In genomic region chr19:47455001-47455755, GRCm38 (mm10) we compare ENCODE assay signal across 9 mouse cellular contexts. TPM values are rescaled to one million over a fixed set of nuclear protein-coding genes. Genes with fewer than 3 reads are reported as not detected.
A peak's percentile ranks its signal among the peaks of the same experiment; 100 is the strongest.
DNase-seq lines count a peak whose midpoint lies in the region; ATAC-seq and TF ChIP-seq lines count a peak whose summit lies in the region.
"Had no signal": no experiment of that assay in that cellular context is flagged by ENCODE, and none has a peak within 500 bp of the region (broad histone marks: within the 10 kb centered on the region; RNA-seq: fewer than 3 reads in every experiment).

No protein-coding gene starts in this region.

- no peaks in the 10 kb centered on the region for H3K79me2 ChIP-seq in CH12.LX (replicated peaks; ENCODE audit: control insufficient read depth, extremely low read depth, insufficient read depth, poor library complexity, severe bottlenecking)

- 74% methylated on average over 15 of the region's 15 CpGs for WGBS in lung, embryonic 16.5 days
- WGBS in midbrain, embryonic 14.5 days = 88% methylated on average over 15 of the region's 15 CpGs
- WGBS in midbrain, embryonic 16.5 days = 88% methylated on average over 15 of the region's 15 CpGs
- 89% methylated on average over 15 of the region's 15 CpGs for WGBS in hindbrain, postnatal 0 days

- peaks cover 33 to 81% of the 10 kb centered on the region in 2 experiments for H3K4me1 ChIP-seq in CH12.LX (ENCODE audit: control insufficient read depth in 1 of 2, insufficient read depth in 2 of 2)
- peaks cover 50% of the 10 kb centered on the region for H3K4me1 ChIP-seq in lung, embryonic 16.5 days (replicated peaks; ENCODE audit: control insufficient read depth, insufficient read depth, low read length)
- 0 out of 2 replicates have a peak, but pooled peaks cover 4% of the 10 kb centered on the region for H3K4me1 ChIP-seq in midbrain, embryonic 14.5 days (ENCODE audit: control insufficient read depth, insufficient read depth, low read length)
- H3K4me1 ChIP-seq in midbrain, embryonic 16.5 days (ENCODE audit: control insufficient read depth, insufficient read depth, low read length) = peaks cover 9% of the 10 kb centered on the region
- H3K4me1 ChIP-seq in hindbrain, postnatal 0 days (ENCODE audit: insufficient read depth, low read length) = peaks cover 17% of the 10 kb centered on the region; the same call in 1 of the 2 replicates

- TF ChIP-seq POLR2A in CH12.LX (IDR thresholded peaks at IDR 0.05; ENCODE audit: low read depth, low read length) = no peak

- no peak for TF ChIP-seq CTCF in CH12.LX (conservative IDR thresholded peaks at IDR 0.05 in 1 of 2, IDR thresholded peaks at IDR 0.05 in 1 of 2; ENCODE audit: low read depth in 2 of 2, low read length in 2 of 2)
- no peak for TF ChIP-seq CTCF in hindbrain, postnatal 0 days (IDR thresholded peaks at IDR 0.05; ENCODE audit: low read depth)

- H3K27me3 ChIP-seq in CH12.LX (replicated peaks) = no peaks in the 10 kb centered on the region
- no peaks in the 10 kb centered on the region for H3K27me3 ChIP-seq in lung, embryonic 16.5 days (ENCODE audit: control insufficient read depth, insufficient read depth, low read depth, low read length)
- no peaks in the 10 kb centered on the region for H3K27me3 ChIP-seq in midbrain, embryonic 14.5 days (ENCODE audit: control insufficient read depth, insufficient read depth, low read length)
- H3K27me3 ChIP-seq in midbrain, embryonic 16.5 days (ENCODE audit: control insufficient read depth, insufficient read depth, low read depth, low read length) = no peaks in the 10 kb centered on the region; the same call in 1 of the 2 replicates
- no peaks in the 10 kb centered on the region for H3K27me3 ChIP-seq in hindbrain, postnatal 0 days (ENCODE audit: insufficient read depth, low read length)

- in situ Hi-C loops in CH12.LX (cut with MboI; ENCODE audit: low pct_ligation_motif_present, low pct_unique_long_range_greater_than_20kb, low sequenced_read_pairs) = no loop called here

- H3K27ac ChIP-seq in CH12.LX (ENCODE audit: insufficient read depth, low read depth) = no peak overlapping the region
- H3K27ac ChIP-seq in lung, embryonic 16.5 days (ENCODE audit: low read length) = peak overlapping the region; percentile 38; the same call in 1 of the 2 replicates
- H3K27ac ChIP-seq in midbrain, embryonic 14.5 days (replicated peaks; ENCODE audit: low read depth, low read length) = no peak overlapping the region
- no peak overlapping the region for H3K27ac ChIP-seq in midbrain, embryonic 16.5 days (ENCODE audit: low read length)
- H3K27ac ChIP-seq in hindbrain, postnatal 0 days = no peak overlapping the region

- no peak for TF ChIP-seq RAD21 in CH12.LX (IDR thresholded peaks at IDR 0.05; ENCODE audit: low read depth, low read length)

- peaks cover 0 to 12% of the 10 kb centered on the region in 2 experiments for H3K36me3 ChIP-seq in CH12.LX (replicated peaks in 1 of 2; ENCODE audit: control insufficient read depth in 1 of 2, insufficient read depth in 1 of 2, low read length in 1 of 2)
- no peaks in the 10 kb centered on the region for H3K36me3 ChIP-seq in lung, embryonic 16.5 days (ENCODE audit: control insufficient read depth, insufficient read depth, low read length)
- H3K36me3 ChIP-seq in midbrain, embryonic 14.5 days (ENCODE audit: control insufficient read depth, insufficient read depth, low read length) = no peaks in the 10 kb centered on the region
- no peaks in the 10 kb centered on the region for H3K36me3 ChIP-seq in midbrain, embryonic 16.5 days (ENCODE audit: control insufficient read depth, insufficient read depth, low read length)
- no peaks in the 10 kb centered on the region for H3K36me3 ChIP-seq in hindbrain, postnatal 0 days (ENCODE audit: insufficient read depth, low read length)

- peak; percentile 18 for DNase-seq in gastrocnemius, adult 18-20 months (ENCODE audit: low spot score)
- no peak for DNase-seq in gastrocnemius, adult 8-10 months (ENCODE audit: low spot score in 2 of 2)
- no peak for DNase-seq in CH12.LX (ENCODE audit: extremely low read depth)
- peak; percentile 52 for DNase-seq in heart, postnatal 4 days
- DNase-seq in midbrain, embryonic 14.5 days = no peak
- DNase-seq in hindbrain, postnatal 0 days (ENCODE audit: low spot score) = no peak
- DNase-seq: right cerebral cortex, postnatal 14 days had no signal

- dilution Hi-C loops in CH12.LX (cut with MboI; ENCODE audit: extremely low pct_ligation_motif_present, extremely low pct_unique_long_range_greater_than_20kb, low sequenced_read_pairs) = no loop called here

- no peak overlapping the region for H3K9ac ChIP-seq in CH12.LX (ENCODE audit: insufficient read depth, low read depth)
- no peak overlapping the region for H3K9ac ChIP-seq in lung, embryonic 16.5 days (ENCODE audit: low read length)
- H3K9ac ChIP-seq in midbrain, embryonic 14.5 days (replicated peaks; ENCODE audit: low read length) = no peak overlapping the region
- H3K9ac ChIP-seq in midbrain, embryonic 16.5 days (ENCODE audit: low read depth, low read length) = no peak overlapping the region
- no peak overlapping the region for H3K9ac ChIP-seq in hindbrain, postnatal 0 days (replicated peaks; ENCODE audit: low read length)

- no peak overlapping the region for H3K4me3 ChIP-seq in CH12.LX (replicated peaks in 1 of 3; ENCODE audit: low read depth in 2 of 3, low read length in 2 of 3, poor library complexity in 1 of 3)
- H3K4me3 ChIP-seq in lung, embryonic 16.5 days (ENCODE audit: low read length) = no peak overlapping the region
- H3K4me3 ChIP-seq in midbrain, embryonic 14.5 days (replicated peaks; ENCODE audit: low read depth, low read length) = no peak overlapping the region
- H3K4me3 ChIP-seq in midbrain, embryonic 16.5 days (ENCODE audit: low read depth, low read length) = no peak overlapping the region
- H3K4me3 ChIP-seq in hindbrain, postnatal 0 days (ENCODE audit: low read length) = no peak overlapping the region

- no peak for ATAC-seq in lung, embryonic 16.5 days (ENCODE audit: low read depth)
- no peak for ATAC-seq in midbrain, embryonic 14.5 days (ENCODE audit: low FRiP score, low TSS enrichment)
- no peak for ATAC-seq in midbrain, embryonic 16.5 days
- no peak for ATAC-seq in hindbrain, postnatal 0 days

- 0 out of 2 replicates have a peak, but pooled peaks have one; percentile 32 for TF ChIP-seq EP300 in CH12.LX (IDR thresholded peaks at IDR 0.05; ENCODE audit: low read length)

- no peak overlapping the region for H3K4me2 ChIP-seq in CH12.LX (ENCODE audit: insufficient read depth, low read depth, poor library complexity, severe bottlenecking)
- H3K4me2 ChIP-seq in lung, embryonic 16.5 days (ENCODE audit: low read depth, low read length) = no peak overlapping the region
- H3K4me2 ChIP-seq in midbrain, embryonic 14.5 days (ENCODE audit: low read length) = no peak overlapping the region
- no peak overlapping the region for H3K4me2 ChIP-seq in midbrain, embryonic 16.5 days (ENCODE audit: low read length)
- H3K4me2 ChIP-seq in hindbrain, postnatal 0 days (ENCODE audit: low read depth, low read length) = no peak overlapping the region

- H3K9me3 ChIP-seq in CH12.LX (replicated peaks; ENCODE audit: low read length) = no peaks in the 10 kb centered on the region
- no peaks in the 10 kb centered on the region for H3K9me3 ChIP-seq in lung, embryonic 16.5 days (ENCODE audit: control insufficient read depth, low read length)
- no peaks in the 10 kb centered on the region for H3K9me3 ChIP-seq in midbrain, embryonic 14.5 days (ENCODE audit: control insufficient read depth, low read length)
- H3K9me3 ChIP-seq in midbrain, embryonic 16.5 days (replicated peaks; ENCODE audit: control insufficient read depth, low read length, poor library complexity, severe bottlenecking) = no peaks in the 10 kb centered on the region
- H3K9me3 ChIP-seq in hindbrain, postnatal 0 days (ENCODE audit: low read length) = no peaks in the 10 kb centered on the region

TF ChIP-seq in CH12.LX, 34 proteins besides CTCF, POLR2A, EP300 and RAD21 (continues in another document):
- TF ChIP-seq ZNF384 (IDR thresholded peaks at IDR 0.05; ENCODE audit: low read depth, low read length) (no peak), CHD2 (IDR thresholded peaks at IDR 0.05; ENCODE audit: low read length) (no peak), ZKSCAN1 (IDR thresholded peaks at IDR 0.05; ENCODE audit: borderline replicate concordance, low read depth, low read length) (no peak), GABPA (IDR thresholded peaks at IDR 0.05; ENCODE audit: insufficient replicate concordance, low read depth, low read length) (no peak), ZC3H11A (IDR thresholded peaks at IDR 0.05; ENCODE audit: low read depth, low read length) (no peak), ETS1 (conservative IDR thresholded peaks at IDR 0.05; ENCODE audit: low read depth, low read length) (no peak), E2F4 (IDR thresholded peaks at IDR 0.05; ENCODE audit: insufficient replicate concordance, low read depth, low read length) (no peak), POLR2AphosphoS2 (IDR thresholded peaks at IDR 0.05; ENCODE audit: low read depth, low read length) (no peak), MAFK (IDR thresholded peaks at IDR 0.05; ENCODE audit: insufficient replicate concordance, low read length) (no peak), KAT2A (IDR thresholded peaks at IDR 0.05; ENCODE audit: insufficient replicate concordance, low read length) (no peak), RCOR1 (conservative IDR thresholded peaks at IDR 0.05; ENCODE audit: low read depth, low read length) (no peak), PAX5 (IDR thresholded peaks at IDR 0.05; ENCODE audit: low read length) (no peak), MEF2A (IDR thresholded peaks at IDR 0.05; ENCODE audit: borderline replicate concordance, low read depth, low read length) (no peak), HCFC1 (IDR thresholded peaks at IDR 0.05; ENCODE audit: low read depth, low read length) (no peak), MAX (IDR thresholded peaks at IDR 0.05; ENCODE audit: low read length) (no peak), USF2 (conservative IDR thresholded peaks at IDR 0.05; ENCODE audit: low read depth, low read length) (no peak), NRF1 (IDR thresholded peaks at IDR 0.05; ENCODE audit: low read depth, low read length) (no peak)

RNA-seq across cellular contexts. Expression of gene Sh3pxd2a, which starts 9.0 kb away (rescaled TPM):
- 10 to 100 TPM; 32.8 to 42.6 TPM for total RNA-seq in gastrocnemius, adult 18-20 months (2021)
- total RNA-seq in gastrocnemius, adult 8-10 months (2022) = 10 to 100 TPM; 33.4 to 44.9 (median 41.1) TPM
- total RNA-seq in CH12.LX (2012; rRNA removed) (2.4 and 3.2 TPM in 2 replicates), CH12.LX (2014; rRNA removed) (1.2 and 1.3 TPM in 2 replicates)
- 4.6 and 4.9 TPM in 2 replicates for polyA plus RNA-seq in CH12.LX (2012; ENCODE audit: insufficient read length, low read depth)
- 10 to 100 TPM; 91.0 to 95.1 TPM for total RNA-seq in heart, postnatal 4 days (2021)
- 6.1 and 6.6 TPM in 2 replicates for polyA plus RNA-seq in lung, embryonic 16.5 days (2015; fragmentation: Nextera tagmentation; extraction: Ambion mirVana)
- polyA plus RNA-seq in midbrain, embryonic 14.5 days (2014; fragmentation: Nextera tagmentation; extraction: Ambion mirVana) = 2.0 and 2.4 TPM in 2 replicates
- 1.5 and 1.8 TPM in 2 replicates for polyA plus RNA-seq in midbrain, embryonic 16.5 days (2015; fragmentation: Nextera tagmentation; extraction: Ambion mirVana)
- 21.9 and 25.5 TPM in 2 replicates for total RNA-seq in hindbrain, postnatal 0 days (2014; rRNA removed)
- polyA plus RNA-seq in hindbrain, postnatal 0 days (2015; fragmentation: Nextera tagmentation; extraction: Ambion mirVana) = 1.4 and 1.8 TPM in 2 replicates

Comparison
In these comparisons a context has a peak if more than half of its experiments do, and no peak if none do; other contexts are left out.
1. DNase-seq: peak in gastrocnemius, adult 18-20 months (single experiment) and heart, postnatal 4 days (single experiment); none in gastrocnemius, adult 8-10 months (0 of 2), CH12.LX (single experiment), midbrain, embryonic 14.5 days (single experiment) and hindbrain, postnatal 0 days (single experiment).